Mouse (Mus musculus) liver, embryonic 11.5 days (tissue): ENCODE results near the gene Aggf1. TPM values are rescaled to one million over a fixed set of nuclear protein-coding genes. Genes with fewer than 3 reads are reported as not detected.
"Not testable (repeated sequence)": the region's sequence is repeated elsewhere in the genome, so short reads cannot be mapped to it uniquely, and the experiment has no call there.

Experiments
- ATAC-seq: fragments of 200-750 bp; cut with Nextera tagmentation; replicated peaks from 2 replicates; pipeline ENCODE4 v1.8.0; 2017; ENCODE audit warnings: moderate number of reproducible peaks, mild to moderate bottlenecking, moderate TSS enrichment, moderate library complexity; ENCODE audit not compliant: low FRiP score
- DNase-seq: peaks from one replicate; pipeline ENCODE4 v3.0.0-alpha.2; 2017; ENCODE audit warnings: low spot score
- H3K27ac ChIP-seq: fragments of 300-500 bp; sonication (generic); 2 replicates; pipeline ENCODE4 v1.5.1; 2014; ENCODE audit warnings: mild to moderate bottlenecking, low read depth, low read length, control low read depth
- H3K27me3 ChIP-seq: fragments of 300-500 bp; sonication (generic); replicated peaks from 2 replicates; pipeline ENCODE4 v1.6.1; 2014; ENCODE audit warnings: low read length, mixed read lengths; ENCODE audit not compliant: control insufficient read depth, insufficient read depth
- H3K36me3 ChIP-seq: fragments of 300-500 bp; sonication (generic); 2 replicates; pipeline ENCODE4 v1.6.1; 2014; ENCODE audit warnings: mild to moderate bottlenecking, low read length, moderate library complexity, mixed read lengths; ENCODE audit not compliant: control insufficient read depth, insufficient read depth
- H3K4me1 ChIP-seq: fragments of 300-500 bp; sonication (generic); replicated peaks from 2 replicates; pipeline ENCODE4 v1.6.1; 2014; ENCODE audit warnings: low read length, mixed read lengths; ENCODE audit not compliant: control insufficient read depth, insufficient read depth
- H3K4me2 ChIP-seq: fragments of 300-500 bp; sonication (generic); 2 replicates; pipeline ENCODE4 v1.6.1; 2014; ENCODE audit warnings: mild to moderate bottlenecking, control low read depth, moderate library complexity
- H3K4me3 ChIP-seq: fragments of 300-500 bp; sonication (generic); 2 replicates; pipeline ENCODE4 v1.5.1; 2014; ENCODE audit warnings: low read depth, low read length, control low read depth
- H3K9ac ChIP-seq: fragments of 300-500 bp; sonication (generic); 2 replicates; pipeline ENCODE4 v1.6.1; 2014; ENCODE audit warnings: low read depth, low read length, control low read depth
- H3K9me3 ChIP-seq: fragments of 300-500 bp; sonication (generic); 2 replicates; pipeline ENCODE4 v1.6.1; 2016; ENCODE audit warnings: low read length, inconsistent platforms, mixed read lengths; ENCODE audit not compliant: control insufficient read depth
- WGBS: fragments of 180-500 bp; shearing (Covaris S2); extraction: QIAGEN DNeasy Blood & Tissue Kit; methylation state at CpG from one replicate; pipeline ENCODE4 v1.1.7; 2014; 5-methylcytosine and 5-hydroxymethylcytosine counted together
- polyA plus RNA-seq: library from polyadenylated mRNA; unstranded; fragments of >200 nt; fragmentation: Nextera tagmentation; extraction: Ambion mirVana; gene quantifications from 2 replicates; pipeline ENCODE4 v1.2.1, GENCODE M21; 2014

The Aggf1 gene
- polyA plus RNA-seq, 1 experiment from 2014 or later: 43.4 TPM

GRCm38 (mm10) chr13:95382418-95382817 lies 7.3 kb upstream of the Aggf1 start:
- ATAC-seq (no peak), DNase-seq (no peak)
- Histone ChIP-seq H3K4me2 (no peak overlapping the region), H3K27ac (no peak overlapping the region), H3K36me3 (no peaks in the 10 kb centered on the region), H3K4me1 (no peaks in the 10 kb centered on the region), H3K4me3 (no peak overlapping the region), H3K9me3 (no peaks in the 10 kb centered on the region), H3K9ac (no peak overlapping the region), H3K27me3 (no peaks in the 10 kb centered on the region; the same call in 1 of the 2 replicates)
- WGBS: 63% methylated on average over 5 of the region's 5 CpGs

DNA sequence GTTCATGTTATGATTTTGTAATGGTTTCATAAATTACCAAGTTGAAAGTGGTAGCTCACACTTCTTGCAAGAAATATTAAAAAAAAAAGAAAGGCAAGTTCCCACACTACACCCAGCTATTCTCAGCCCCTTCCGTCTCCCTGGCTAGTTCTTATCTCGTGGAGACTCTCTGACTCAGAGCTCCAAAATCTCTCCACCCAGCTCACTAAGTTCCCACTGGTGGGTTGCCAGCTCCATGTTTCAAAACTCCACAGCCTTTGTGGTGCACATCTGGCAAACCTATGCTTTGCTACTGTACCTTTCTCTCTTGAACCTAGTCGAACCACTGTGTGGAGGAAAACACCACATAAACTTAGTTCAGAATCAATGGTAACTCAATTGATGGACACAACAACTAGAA lies 3.5 kb upstream of the Aggf1 start:
- no peak for ATAC-seq
- no peak overlapping the region for H3K9ac ChIP-seq
- no peaks in the 10 kb centered on the region for H3K36me3 ChIP-seq
- no peak overlapping the region for H3K27ac ChIP-seq
- H3K27me3 ChIP-seq: no peaks in the 10 kb centered on the region; the same call in 1 of the 2 replicates
- WGBS: 69% methylated on average over 3 of the region's 3 CpGs
- H3K9me3 ChIP-seq: no peaks in the 10 kb centered on the region
- DNase-seq: no peak
- peaks cover 4% of the 10 kb centered on the region; the same call in 1 of the 2 replicates for H3K4me1 ChIP-seq
- H3K4me2 ChIP-seq: no peak overlapping the region
- no peak overlapping the region for H3K4me3 ChIP-seq

- not testable (repeated sequence) for H3K27me3 ChIP-seq, H3K36me3 ChIP-seq, H3K4me2 ChIP-seq, DNase-seq, H3K9me3 ChIP-seq, H3K4me3 ChIP-seq, H3K9ac ChIP-seq, ATAC-seq, H3K27ac ChIP-seq
- 93% methylated on average over 11 of the region's 11 CpGs for WGBS
- peaks cover 14% of the 10 kb centered on the region for H3K4me1 ChIP-seq
These were observed 1.6 kb upstream of the Aggf1 start for GRCm38 (mm10) chr13:95376689-95377289.

GRCm38 (mm10) chr13:95375554-95375914 lies 382 bp upstream of the Aggf1 start:
- Histone ChIP-seq H3K27ac (peak overlapping the region; percentile 89; the same call in 1 of the 2 replicates), H3K4me1 (peaks cover 14% of the 10 kb centered on the region), H3K9ac (peak overlapping the region; percentile 98), H3K4me3 (peak overlapping the region; percentile 90), H3K4me2 (peak overlapping the region; percentile 82), H3K27me3 (no peaks in the 10 kb centered on the region), H3K36me3 (peaks cover 5% of the 10 kb centered on the region), H3K9me3 (no peaks in the 10 kb centered on the region)
- ATAC-seq: peak; percentile 34
- WGBS: 26% methylated on average over 6 of the region's 6 CpGs
- DNase-seq: no peak

- Histone ChIP-seq H3K9me3 (no peaks in the 10 kb centered on the region), H3K9ac (no peak overlapping the region), H3K4me3 (no peak overlapping the region), H3K4me1 (no peaks in the 10 kb centered on the region), H3K36me3 (peaks cover 47% of the 10 kb centered on the region), H3K4me2 (no peak overlapping the region), H3K27me3 (no peaks in the 10 kb centered on the region), H3K27ac (no peak overlapping the region)
- DNase-seq (no peak), ATAC-seq (peak; percentile 89)
- 76% methylated on average over 8 of the region's 8 CpGs for WGBS
These were observed 8.8 kb downstream of the Aggf1 start for GRCm38 (mm10) chr13:95366356-95366755.

GRCm38 (mm10) chr13:95363440-95363839 lies 11.7 kb downstream of the Aggf1 start:
- Histone ChIP-seq H3K36me3 (peaks cover 43% of the 10 kb centered on the region), H3K4me2 (no peak overlapping the region), H3K9ac (no peak overlapping the region), H3K9me3 (no peaks in the 10 kb centered on the region), H3K4me3 (no peak overlapping the region), H3K27me3 (no peaks in the 10 kb centered on the region), H3K27ac (no peak overlapping the region), H3K4me1 (no peaks in the 10 kb centered on the region)
- WGBS: 82% methylated on average over 4 of the region's 4 CpGs
- DNase-seq: no peak
- ATAC-seq: no peak

- Histone ChIP-seq H3K36me3 (peaks cover 50% of the 10 kb centered on the region), H3K9me3 (no peaks in the 10 kb centered on the region), H3K4me1 (no peaks in the 10 kb centered on the region), H3K9ac (no peak overlapping the region), H3K27ac (no peak overlapping the region), H3K4me2 (no peak overlapping the region), H3K27me3 (no peaks in the 10 kb centered on the region), H3K4me3 (no peak overlapping the region)
- ATAC-seq (no peak), DNase-seq (no peak)
- 46% methylated on average over 2 of the region's 2 CpGs for WGBS
These were observed 16.9 kb downstream of the Aggf1 start for GRCm38 (mm10) chr13:95358223-95358622.

GRCm38 (mm10) chr13:95348476-95348875 lies 26.7 kb downstream of the Aggf1 start:
- ATAC-seq: no peak
- no peak overlapping the region for H3K4me2 ChIP-seq
- 90% methylated on average over 3 of the region's 3 CpGs for WGBS

DNA sequence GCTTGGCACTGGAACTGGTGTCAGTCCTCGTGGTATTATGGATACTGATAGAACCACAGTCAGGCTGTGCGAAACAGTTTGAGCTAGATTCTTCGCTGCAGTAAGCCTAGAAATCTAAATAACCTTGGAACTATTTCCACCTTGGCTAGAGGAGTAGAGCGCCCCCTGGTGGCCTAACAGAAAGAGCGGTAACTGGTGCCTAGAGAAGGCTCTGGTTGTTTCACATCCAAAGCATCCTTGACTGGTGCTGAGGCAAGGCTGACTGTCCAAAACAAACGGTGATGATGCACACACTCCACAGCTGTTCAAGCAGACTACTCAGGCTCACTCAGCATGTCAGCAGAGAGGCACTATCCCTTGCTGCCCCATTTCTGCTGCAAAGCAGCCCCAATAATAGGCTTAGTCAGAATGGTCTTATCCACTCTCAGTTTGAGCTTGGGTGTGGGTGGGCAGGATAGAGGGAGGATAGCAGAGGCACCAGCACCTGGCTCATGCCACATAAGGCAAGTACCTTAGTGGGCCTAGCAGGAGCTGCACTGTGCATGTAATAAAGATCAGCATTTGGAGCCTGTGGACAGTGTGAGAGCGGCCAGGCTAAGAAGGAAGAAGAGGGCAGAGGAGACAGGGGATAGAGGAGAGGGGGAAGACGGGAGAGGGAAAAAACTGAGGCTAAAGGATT lies 28.0 kb downstream of the Aggf1 start:
- Histone ChIP-seq H3K9ac (no peak overlapping the region), H3K4me1 (no peaks in the 10 kb centered on the region), H3K36me3 (peaks cover 11% of the 10 kb centered on the region), H3K27me3 (no peaks in the 10 kb centered on the region), H3K27ac (no peak overlapping the region), H3K4me2 (no peak overlapping the region), H3K9me3 (no peaks in the 10 kb centered on the region), H3K4me3 (no peak overlapping the region)
- WGBS: 32% methylated on average over 8 of the region's 8 CpGs
- ATAC-seq (peak; percentile 33; the same call in 1 of the 2 replicates), DNase-seq (peak; percentile 72)

More at GRCm38 (mm10) chr13:95348476-95348875, 26.7 kb downstream of the Aggf1 start:
- Histone ChIP-seq H3K9ac (no peak overlapping the region), H3K36me3 (peaks cover 19% of the 10 kb centered on the region), H3K9me3 (no peaks in the 10 kb centered on the region), H3K4me1 (no peaks in the 10 kb centered on the region), H3K4me3 (no peak overlapping the region), H3K27me3 (no peaks in the 10 kb centered on the region), H3K27ac (no peak overlapping the region)
- DNase-seq: no peak
